Mouse (Mus musculus): ENCODE data around the gene Tank. TPM values are rescaled to one million over a fixed set of nuclear protein-coding genes. Genes with fewer than 3 reads are reported as not detected.

The Tank gene
- polyA plus RNA-seq, 1 experiment from 2014 or later = 25.7 TPM

DNA sequence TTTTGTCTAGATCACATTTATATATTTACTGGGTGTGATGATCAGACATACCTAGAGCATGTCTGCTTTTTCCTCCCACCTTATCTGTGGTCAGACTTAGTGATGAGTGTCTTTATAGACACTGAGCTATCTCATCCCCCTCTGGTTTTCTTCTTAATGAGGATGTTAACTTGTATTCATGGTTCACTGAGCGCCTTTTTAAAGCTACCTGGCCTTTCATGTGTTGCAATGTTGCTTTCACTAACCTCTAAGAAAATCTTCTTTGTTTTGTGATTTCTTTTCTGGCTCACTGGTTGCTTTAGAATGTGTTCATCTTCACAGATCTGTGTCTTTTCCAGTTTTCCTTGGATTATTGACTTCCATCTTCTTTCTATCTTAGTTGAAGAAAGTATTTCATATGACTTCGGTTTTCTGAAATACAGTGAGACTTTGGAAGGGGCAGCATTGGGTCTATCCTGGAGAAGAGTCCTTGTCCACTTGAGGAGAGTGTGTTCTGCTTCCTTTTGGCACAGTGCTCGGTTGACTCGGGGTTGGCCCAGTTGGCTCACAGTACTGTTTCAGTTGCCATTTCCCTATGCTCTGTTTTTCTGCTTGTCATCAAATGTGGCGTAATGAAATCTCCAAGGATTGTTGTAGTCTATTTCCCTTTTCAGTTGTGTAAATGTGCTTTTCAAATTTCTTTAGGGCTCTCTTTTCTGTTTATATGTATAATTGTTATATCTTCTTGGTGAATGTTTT, 4.4 kb downstream of the Tank start:
- H3K36me3 ChIP-seq = no peaks in the 10 kb centered on the region
- 95% methylated on average over 5 of the region's 5 CpGs for WGBS
- H3K27me3 ChIP-seq = no peaks in the 10 kb centered on the region
- no peaks in the 10 kb centered on the region for H3K9me3 ChIP-seq
- H3K4me3 ChIP-seq = no peak overlapping the region
- H3K27ac ChIP-seq (replicated peaks) = no peak overlapping the region
- no peak overlapping the region for H3K9ac ChIP-seq
- H3K4me2 ChIP-seq = no peak overlapping the region
- no peaks in the 10 kb centered on the region for H3K4me1 ChIP-seq (replicated peaks)
- ATAC-seq (ENCODE audit: low read depth) = no peak

DNA sequence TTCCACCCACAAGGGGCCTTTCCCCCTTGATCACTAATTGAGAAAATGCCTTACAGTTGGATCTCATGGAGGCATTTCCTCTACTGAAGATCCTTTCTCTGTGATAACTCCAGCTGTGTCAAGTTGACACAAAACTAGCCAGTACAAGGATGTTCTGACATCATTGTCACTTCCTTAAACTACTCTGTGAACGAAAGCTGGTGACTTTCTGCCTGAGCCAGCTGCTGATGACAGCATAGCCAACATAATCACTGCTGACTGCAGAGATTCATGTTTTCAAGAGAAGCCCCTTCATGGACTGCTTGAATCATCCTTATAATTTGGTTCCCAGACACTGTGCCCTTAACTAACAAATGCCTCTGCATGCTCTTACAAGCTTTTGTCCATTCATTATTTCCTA, 7.1 kb downstream of the Tank start:
- H3K4me1 ChIP-seq (replicated peaks) = no peaks in the 10 kb centered on the region
- H3K9ac ChIP-seq = no peak overlapping the region
- no peak for ATAC-seq (ENCODE audit: low read depth)
- no peaks in the 10 kb centered on the region for H3K9me3 ChIP-seq
- no peak overlapping the region for H3K4me2 ChIP-seq
- WGBS = 88% methylated on average over 1 of the region's 1 CpGs
- H3K4me3 ChIP-seq = no peak overlapping the region
- H3K27ac ChIP-seq (replicated peaks) = no peak overlapping the region
- H3K27me3 ChIP-seq = no peaks in the 10 kb centered on the region
- no peaks in the 10 kb centered on the region for H3K36me3 ChIP-seq

DNA sequence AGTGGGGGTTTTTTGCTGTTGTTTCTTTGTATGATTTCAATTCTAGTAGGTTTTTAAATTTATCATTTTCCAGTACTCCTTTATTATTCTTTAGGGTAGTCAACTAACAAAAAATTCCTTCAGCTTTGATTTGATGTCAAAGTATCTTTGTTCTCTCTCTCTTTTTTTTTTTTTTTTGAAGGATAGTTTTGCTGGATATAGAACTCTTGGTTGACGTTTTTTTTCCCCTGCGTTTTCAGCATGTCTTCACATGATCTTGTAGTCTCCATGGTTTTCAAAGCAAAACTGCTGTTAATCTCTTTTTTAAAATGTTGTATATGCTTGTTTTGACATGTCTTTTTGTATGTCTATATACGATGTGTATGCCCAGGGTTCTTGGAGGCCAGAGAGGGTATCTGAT, 7.8 kb downstream of the Tank start:
- H3K4me2 ChIP-seq = no peak overlapping the region
- H3K4me3 ChIP-seq = no peak overlapping the region
- H3K9me3 ChIP-seq = no peaks in the 10 kb centered on the region
- no peaks in the 10 kb centered on the region for H3K4me1 ChIP-seq (replicated peaks)
- 95% methylated on average over 3 of the region's 3 CpGs for WGBS
- ATAC-seq (ENCODE audit: low read depth) = no peak
- H3K9ac ChIP-seq = no peak overlapping the region
- H3K27me3 ChIP-seq = no peaks in the 10 kb centered on the region
- no peaks in the 10 kb centered on the region for H3K36me3 ChIP-seq
- H3K27ac ChIP-seq (replicated peaks) = no peak overlapping the region

DNA sequence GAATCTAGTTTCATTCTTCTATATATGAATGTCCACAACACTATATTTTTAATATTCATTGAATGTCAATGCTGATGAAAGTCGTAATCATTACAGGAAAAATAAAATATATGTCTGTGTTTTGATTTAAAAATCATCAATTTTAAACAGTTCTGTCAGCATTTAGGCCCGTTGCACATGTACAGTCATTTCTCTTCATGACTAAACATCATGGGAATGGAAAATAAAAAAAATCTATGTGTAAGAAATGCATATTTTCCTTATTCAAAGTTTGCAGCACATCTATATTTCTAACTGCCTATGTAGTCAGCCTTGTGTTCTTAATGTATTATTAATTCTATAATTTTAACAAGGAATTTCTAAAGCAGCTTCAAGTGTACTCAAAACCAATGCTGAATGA, 12.4 kb downstream of the Tank start:
- Histone ChIP-seq H3K9ac (no peak overlapping the region), H3K9me3 (no peaks in the 10 kb centered on the region), H3K27me3 (no peaks in the 10 kb centered on the region), H3K27ac (replicated peaks) (no peak overlapping the region), H3K36me3 (no peaks in the 10 kb centered on the region), H3K4me1 (replicated peaks) (peaks cover 9% of the 10 kb centered on the region), H3K4me2 (no peak overlapping the region), H3K4me3 (no peak overlapping the region)
- ATAC-seq (ENCODE audit: low read depth) = no peak
- 86% methylated on average over 2 of the region's 2 CpGs for WGBS

DNA sequence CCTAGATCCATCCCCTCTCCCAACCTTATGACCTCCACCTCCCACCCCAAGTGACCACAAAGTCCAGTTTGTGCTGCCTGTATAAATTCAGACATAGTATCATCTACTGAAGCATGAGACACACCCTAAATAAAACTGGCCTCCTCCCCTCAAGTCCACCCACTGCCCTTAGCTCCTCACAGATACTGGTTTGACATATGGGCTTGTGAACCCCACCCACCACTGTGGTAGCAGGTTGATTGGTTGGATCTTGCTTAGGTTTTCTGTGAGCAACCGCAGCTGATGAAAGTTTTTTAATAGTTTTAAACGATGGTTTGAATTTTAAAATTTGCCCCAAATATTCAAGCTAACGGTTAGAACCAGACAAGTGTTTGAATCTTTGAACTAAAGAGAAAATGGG, 13.7 kb downstream of the Tank start:
- Histone ChIP-seq H3K9ac (no peak overlapping the region), H3K36me3 (no peaks in the 10 kb centered on the region), H3K4me1 (replicated peaks) (peaks cover 9% of the 10 kb centered on the region), H3K4me3 (no peak overlapping the region), H3K9me3 (no peaks in the 10 kb centered on the region), H3K4me2 (no peak overlapping the region), H3K27ac (replicated peaks) (no peak overlapping the region), H3K27me3 (no peaks in the 10 kb centered on the region)
- ATAC-seq (ENCODE audit: low read depth) = no peak
- 94% methylated on average over 3 of the region's 3 CpGs for WGBS

DNA sequence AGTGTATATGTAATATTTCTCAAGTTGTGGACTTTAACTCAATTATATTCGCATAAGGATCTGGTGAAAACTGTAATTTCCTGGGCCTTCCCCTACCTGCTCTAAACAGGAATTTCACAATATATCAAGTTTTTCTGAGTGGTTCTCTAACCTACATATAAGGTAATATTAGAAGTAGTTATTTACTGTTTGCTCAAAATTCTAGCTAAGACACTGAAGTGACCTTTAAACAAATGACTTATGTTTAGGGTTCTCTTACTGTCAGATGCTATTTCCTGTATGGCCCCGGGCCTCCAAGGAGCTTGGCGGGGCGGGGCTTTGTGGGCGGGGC, 14.3 kb downstream of the Tank start:
- H3K4me3 ChIP-seq = peak overlapping the region; percentile 91
- H3K4me2 ChIP-seq = peak overlapping the region; percentile 79
- ATAC-seq (ENCODE audit: low read depth) = peak; percentile 25
- no peaks in the 10 kb centered on the region for H3K27me3 ChIP-seq
- H3K9ac ChIP-seq = peak overlapping the region; percentile 85
- no peaks in the 10 kb centered on the region for H3K36me3 ChIP-seq
- H3K4me1 ChIP-seq (replicated peaks) = peaks cover 9% of the 10 kb centered on the region
- no peak overlapping the region; the same call in 1 of the 2 replicates for H3K27ac ChIP-seq (replicated peaks)
- 19% methylated on average over 5 of the region's 5 CpGs for WGBS
- no peaks in the 10 kb centered on the region for H3K9me3 ChIP-seq

DNA sequence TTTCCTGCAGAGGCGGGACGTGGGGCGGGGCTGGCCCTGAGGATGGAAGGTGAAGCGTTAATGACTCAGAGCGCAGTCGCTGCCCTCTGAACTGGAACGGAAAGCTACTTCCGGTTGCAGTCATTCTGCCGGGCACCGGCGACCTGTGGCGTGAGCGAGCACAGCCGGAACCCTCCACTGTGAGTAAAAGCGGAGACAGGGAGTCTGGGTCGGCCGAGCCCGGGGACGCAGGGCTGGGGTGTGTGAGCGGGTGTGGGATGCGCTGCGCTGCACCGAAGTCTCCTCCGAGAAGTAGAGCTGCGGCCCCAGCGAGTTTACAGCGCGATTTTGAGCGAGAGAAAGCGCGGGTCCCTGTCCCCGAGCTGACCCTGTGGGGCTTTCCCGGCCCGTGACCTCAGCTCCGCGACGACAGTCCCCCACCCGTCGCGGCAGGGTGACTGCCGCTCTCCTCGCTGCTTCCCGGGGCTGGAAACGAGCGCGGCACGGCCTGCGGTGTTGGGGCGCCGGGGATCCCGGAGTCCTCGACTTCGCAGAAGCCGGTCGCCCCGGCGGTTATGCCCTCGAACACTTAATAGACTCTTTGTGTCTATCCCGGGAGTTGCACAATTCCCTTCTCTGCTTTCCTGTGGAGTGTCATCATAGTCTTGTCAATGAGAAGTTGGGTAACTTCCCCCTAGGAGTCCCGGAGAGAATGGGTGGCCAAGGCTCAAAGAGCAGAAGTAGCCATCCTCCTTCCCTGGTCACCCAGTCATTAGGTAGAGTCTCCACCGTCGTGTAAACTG, 14.8 kb downstream of the Tank start:
- no peaks in the 10 kb centered on the region for H3K9me3 ChIP-seq
- WGBS = under 1% methylated on average over 62 of the region's 62 CpGs
- H3K4me3 ChIP-seq = peak overlapping the region; percentile 91
- peak overlapping the region; percentile 85 for H3K9ac ChIP-seq
- H3K27ac ChIP-seq (replicated peaks) = peak overlapping the region; percentile 82
- peaks cover 9% of the 10 kb centered on the region for H3K4me1 ChIP-seq (replicated peaks)
- peak overlapping the region; percentile 79 for H3K4me2 ChIP-seq
- H3K27me3 ChIP-seq = no peaks in the 10 kb centered on the region
- peak; percentile 94 for ATAC-seq (ENCODE audit: low read depth)
- no peaks in the 10 kb centered on the region for H3K36me3 ChIP-seq

DNA sequence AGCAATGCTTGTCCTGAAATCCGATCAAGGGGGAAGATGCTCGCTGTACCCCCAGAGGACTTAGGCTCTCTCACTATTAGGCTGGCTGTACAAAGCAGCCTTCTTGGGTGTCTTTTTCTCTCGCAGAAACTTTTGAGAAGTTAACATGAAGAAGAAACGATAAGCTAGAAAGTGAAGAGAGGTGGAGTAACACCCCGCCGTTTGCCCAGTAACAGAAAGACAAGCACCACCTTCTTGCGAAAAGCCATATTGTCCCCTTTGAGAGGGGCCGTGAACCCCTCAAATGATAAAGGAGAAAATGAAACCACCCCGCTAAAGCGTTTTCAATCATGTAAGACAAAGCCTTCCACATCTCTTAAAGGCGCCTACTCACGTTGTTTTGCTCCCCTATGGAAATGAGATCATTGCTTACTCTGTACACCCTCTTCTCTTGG, 15.5 kb downstream of the Tank start:
- Histone ChIP-seq H3K27me3 (no peaks in the 10 kb centered on the region), H3K4me3 (peak overlapping the region; percentile 91), H3K4me1 (replicated peaks) (peaks cover 9% of the 10 kb centered on the region), H3K9me3 (no peaks in the 10 kb centered on the region), H3K9ac (peak overlapping the region; percentile 85), H3K4me2 (peak overlapping the region; percentile 79), H3K36me3 (no peaks in the 10 kb centered on the region), H3K27ac (replicated peaks) (peak overlapping the region; percentile 82; the same call in 1 of the 2 replicates)
- 3% methylated on average over 12 of the region's 12 CpGs for WGBS
- ATAC-seq (ENCODE audit: low read depth) = no peak

DNA sequence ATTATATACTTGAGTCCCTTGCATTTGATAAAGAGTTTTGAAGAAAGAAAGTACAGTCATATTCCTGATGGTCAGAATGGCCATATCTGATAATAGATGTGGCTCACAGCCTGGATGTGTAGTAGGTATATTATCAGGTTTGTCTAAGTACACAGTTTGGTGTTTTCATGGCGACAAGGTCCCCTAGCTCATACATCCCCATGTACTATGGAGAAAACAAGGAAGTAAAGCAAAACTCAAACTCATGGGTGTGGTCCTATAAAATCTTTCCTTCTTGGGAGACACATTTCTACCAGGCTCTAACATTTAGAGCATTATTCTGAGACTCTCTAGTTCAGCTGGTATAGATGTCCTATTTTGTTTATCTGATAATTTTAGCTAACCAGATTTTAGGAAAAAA, 21.3 kb downstream of the Tank start:
- Histone ChIP-seq H3K27me3 (no peaks in the 10 kb centered on the region), H3K4me2 (no peak overlapping the region), H3K27ac (replicated peaks) (no peak overlapping the region), H3K9ac (no peak overlapping the region), H3K4me1 (replicated peaks) (no peaks in the 10 kb centered on the region; the same call in 1 of the 2 replicates), H3K4me3 (no peak overlapping the region), H3K36me3 (no peaks in the 10 kb centered on the region), H3K9me3 (no peaks in the 10 kb centered on the region)
- ATAC-seq (ENCODE audit: low read depth) = no peak
- WGBS = 89% methylated on average over 1 of the region's 1 CpGs

DNA sequence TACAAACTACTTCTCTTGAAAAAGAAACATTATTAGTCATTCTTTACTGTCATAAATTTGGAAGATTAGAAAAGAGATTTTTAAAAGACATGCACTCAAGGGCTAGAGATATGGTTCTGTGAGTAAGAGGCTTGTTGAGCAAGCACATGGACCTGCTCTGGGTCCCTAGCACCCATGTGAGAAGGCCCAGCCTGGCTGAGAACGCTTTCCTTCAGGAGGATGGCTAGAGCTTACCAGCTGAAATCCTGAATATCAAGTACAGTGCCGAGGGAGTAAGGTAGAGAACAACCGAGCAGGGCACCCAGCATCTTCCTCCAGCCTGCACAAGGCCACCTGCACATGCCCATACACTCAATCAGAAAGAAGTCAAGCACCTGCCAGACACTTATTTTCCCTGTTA, 25.1 kb downstream of the Tank start:
- ATAC-seq (ENCODE audit: low read depth) = no peak
- Histone ChIP-seq H3K9me3 (no peaks in the 10 kb centered on the region), H3K9ac (no peak overlapping the region), H3K36me3 (no peaks in the 10 kb centered on the region), H3K4me1 (replicated peaks) (no peaks in the 10 kb centered on the region), H3K27me3 (no peaks in the 10 kb centered on the region), H3K4me3 (no peak overlapping the region), H3K27ac (replicated peaks) (no peak overlapping the region), H3K4me2 (no peak overlapping the region)
- 81% methylated on average over 3 of the region's 3 CpGs for WGBS

DNA sequence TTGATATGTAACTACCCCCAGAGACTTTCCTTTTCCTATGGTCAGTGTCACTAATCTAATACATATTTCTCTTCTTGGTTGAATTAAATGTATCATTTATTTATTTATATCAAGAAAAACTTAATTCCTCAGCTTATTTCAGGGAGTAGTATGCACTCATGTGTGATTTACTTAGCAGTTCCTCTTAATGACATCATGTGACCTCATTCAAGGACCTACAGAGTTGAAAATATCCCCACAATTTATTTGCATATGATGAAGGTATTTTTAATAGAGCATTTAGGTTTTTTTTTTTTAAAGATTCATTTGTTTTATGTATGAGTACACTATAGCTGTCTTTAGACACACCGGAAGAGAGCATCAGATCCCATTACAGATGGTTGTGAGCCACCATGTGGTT, 28.6 kb downstream of the Tank start:
- H3K4me2 ChIP-seq = no peak overlapping the region
- H3K4me1 ChIP-seq (replicated peaks) = no peaks in the 10 kb centered on the region
- H3K27me3 ChIP-seq = no peaks in the 10 kb centered on the region
- H3K36me3 ChIP-seq = 0 out of 2 replicates have a peak, but pooled peaks cover 4% of the 10 kb centered on the region
- ATAC-seq (ENCODE audit: low read depth) = no peak
- no peak overlapping the region for H3K27ac ChIP-seq (replicated peaks)
- no peak overlapping the region for H3K9ac ChIP-seq
- no peak overlapping the region for H3K4me3 ChIP-seq
- WGBS = 92% methylated on average over 1 of the region's 1 CpGs
- H3K9me3 ChIP-seq = no peaks in the 10 kb centered on the region

DNA sequence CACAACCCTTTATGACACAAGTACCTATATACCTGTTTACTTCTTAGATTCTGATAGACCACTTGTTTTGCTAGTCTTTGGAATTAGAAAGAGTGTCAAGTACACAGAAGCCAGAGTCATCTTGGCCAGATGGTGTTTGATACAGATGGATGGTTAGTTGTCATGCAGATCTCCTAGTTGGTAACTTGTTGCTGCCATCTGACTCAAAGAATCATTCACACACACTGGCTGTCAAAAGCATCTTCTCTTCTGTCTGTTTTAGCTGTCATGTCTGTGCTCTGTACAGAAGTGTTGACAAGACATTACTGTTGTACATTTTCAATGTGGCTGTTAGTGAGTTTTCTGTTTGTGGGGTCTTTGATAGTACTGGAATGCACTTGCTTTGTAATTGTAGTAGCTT, 45.6 kb downstream of the Tank start:
- Histone ChIP-seq H3K4me1 (replicated peaks) (no peaks in the 10 kb centered on the region), H3K9ac (no peak overlapping the region), H3K4me3 (no peak overlapping the region), H3K36me3 (peaks cover 38% of the 10 kb centered on the region), H3K27me3 (no peaks in the 10 kb centered on the region), H3K27ac (replicated peaks) (no peak overlapping the region), H3K4me2 (no peak overlapping the region), H3K9me3 (0 out of 2 replicates have a peak, but pooled peaks cover 5% of the 10 kb centered on the region)
- ATAC-seq (ENCODE audit: low read depth) = no peak

Measured in neural tube, embryonic 13.5 days (tissue).